Comparison of ENCODE assay signal across 10 mouse cellular contexts in the genomic region with DNA sequence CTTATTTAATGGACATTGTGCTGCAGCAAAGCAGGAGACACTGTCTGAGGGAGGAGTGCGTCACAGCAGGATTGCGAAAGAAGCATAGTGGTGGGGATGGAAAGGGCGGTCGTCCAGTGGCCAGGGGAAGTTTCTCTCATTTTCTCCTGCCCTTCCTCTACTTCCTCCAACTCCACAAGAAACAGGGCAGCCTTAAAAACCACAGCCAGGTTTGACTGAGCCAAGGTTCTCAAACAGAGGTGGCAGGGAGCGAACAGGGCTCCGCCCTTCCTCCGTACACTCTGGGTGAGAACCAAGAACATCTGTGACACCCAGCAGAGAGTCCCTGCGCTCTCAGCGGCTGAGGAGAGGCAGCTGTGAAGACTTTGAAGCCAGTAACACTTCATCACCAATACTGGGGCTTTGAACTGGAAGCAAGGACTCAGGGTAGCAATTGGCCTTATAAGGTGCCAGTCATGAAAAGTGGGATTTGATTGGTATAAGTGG. TPM values are rescaled to one million over a fixed set of nuclear protein-coding genes. Genes with fewer than 3 reads are reported as not detected.
DNase-seq lines count a peak whose midpoint lies in the region; ATAC-seq and TF ChIP-seq lines count a peak whose summit lies in the region.
"Had no signal": no experiment of that assay in that cellular context is flagged by ENCODE, and none has a peak within 500 bp of the region (broad histone marks: within the 10 kb centered on the region; RNA-seq: fewer than 3 reads in every experiment).

No protein-coding gene starts in this region.

- intact Hi-C loops in left cerebral cortex, adult 2 months (cut with DNase I): no loop called here

- no peak for ATAC-seq in heart, embryonic 12.5 days (ENCODE audit: insufficient number of reproducible peaks, low FRiP score)
- 0 out of 2 replicates have a peak, but pooled peaks have one; percentile 13 for ATAC-seq in liver, postnatal 0 days
- ATAC-seq in hindbrain, embryonic 11.5 days (ENCODE audit: low FRiP score): no peak
- ATAC-seq: Patski had no signal

- TF ChIP-seq POLR2A in kidney, adult 2 months (IDR thresholded peaks at IDR 0.05; ENCODE audit: low read depth, low read length): no peak
- no peak for TF ChIP-seq POLR2A in thymus, adult 2 months (IDR thresholded peaks at IDR 0.05; ENCODE audit: control insufficient read depth, extremely low read depth, insufficient read depth, low read length, poor library complexity)

- H3K9ac ChIP-seq in heart, embryonic 12.5 days: peak overlapping the region; percentile 20; the same call in 1 of the 2 replicates
- no peak overlapping the region for H3K9ac ChIP-seq in liver, postnatal 0 days (replicated peaks)
- H3K9ac ChIP-seq in hindbrain, embryonic 11.5 days (ENCODE audit: low read depth, low read length): no peak overlapping the region
- H3K9ac ChIP-seq: hindbrain, embryonic 15.5 days had no signal

- H3K4me1 ChIP-seq in kidney, adult 2 months (ENCODE audit: control insufficient read depth, insufficient read depth, low read length): no peaks in the 10 kb centered on the region
- peaks cover 22% of the 10 kb centered on the region for H3K4me1 ChIP-seq in heart, embryonic 12.5 days (replicated peaks)
- peaks cover 2% of the 10 kb centered on the region; the same call in 1 of the 2 replicates for H3K4me1 ChIP-seq in liver, postnatal 0 days (ENCODE audit: insufficient read depth)
- H3K4me1 ChIP-seq in thymus, adult 2 months (replicated peaks; ENCODE audit: control insufficient read depth, insufficient read depth, low read length): peaks cover 19% of the 10 kb centered on the region
- no peaks in the 10 kb centered on the region for H3K4me1 ChIP-seq in hindbrain, embryonic 11.5 days (replicated peaks; ENCODE audit: control insufficient read depth, insufficient read depth, low read length)
- H3K4me1 ChIP-seq: hindbrain, embryonic 15.5 days had no signal

- H3K27me3 ChIP-seq in kidney, adult 2 months (replicated peaks; ENCODE audit: control insufficient read depth, insufficient read depth, low read length): no peaks in the 10 kb centered on the region
- no peaks in the 10 kb centered on the region for H3K27me3 ChIP-seq in heart, embryonic 12.5 days (replicated peaks)
- H3K27me3 ChIP-seq in liver, postnatal 0 days (ENCODE audit: insufficient read depth, low read length): no peaks in the 10 kb centered on the region
- no peaks in the 10 kb centered on the region for H3K27me3 ChIP-seq in thymus, adult 2 months (ENCODE audit: control insufficient read depth, insufficient read depth, low read length)
- H3K27me3 ChIP-seq in hindbrain, embryonic 11.5 days (ENCODE audit: control insufficient read depth, insufficient read depth, low read length): no peaks in the 10 kb centered on the region
- H3K27me3 ChIP-seq: hindbrain, embryonic 15.5 days; Patski had no signal

- 51% methylated on average over 9 of the region's 9 CpGs for WGBS in kidney, adult 2 months
- WGBS in heart, embryonic 12.5 days: 38% methylated on average over 9 of the region's 9 CpGs
- 15% methylated on average over 9 of the region's 9 CpGs for WGBS in liver, postnatal 0 days (ENCODE audit: insufficient replicate concordance)
- WGBS in thymus, adult 2 months: 3% methylated on average over 9 of the region's 9 CpGs
- WGBS in hindbrain, embryonic 11.5 days: 61% methylated on average over 9 of the region's 9 CpGs

- no peak for TF ChIP-seq CTCF in kidney, adult 2 months (conservative IDR thresholded peaks at IDR 0.05; ENCODE audit: insufficient read depth, insufficient read length, low read depth, low read length)
- no peak for TF ChIP-seq CTCF in liver, postnatal 0 days (IDR thresholded peaks at IDR 0.05; ENCODE audit: low read depth)
- TF ChIP-seq CTCF in thymus, adult 2 months (IDR thresholded peaks at IDR 0.05; ENCODE audit: borderline replicate concordance, control insufficient read depth, extremely low read depth, insufficient read depth, low read length, poor library complexity): no peak
- TF ChIP-seq CTCF in left cerebral cortex, adult 2 months (IDR thresholded peaks at IDR 0.05): no peak

- H3K27ac ChIP-seq in kidney, adult 2 months (ENCODE audit: insufficient read depth, low read depth, low read length): no peak overlapping the region
- H3K27ac ChIP-seq in heart, embryonic 12.5 days (ENCODE audit: poor library complexity, severe bottlenecking): no peak overlapping the region
- H3K27ac ChIP-seq in liver, postnatal 0 days (ENCODE audit: low read depth): no peak overlapping the region
- peak overlapping the region; percentile 64; the same call in 1 of the 2 replicates for H3K27ac ChIP-seq in thymus, adult 2 months (ENCODE audit: control insufficient read depth, insufficient read depth, low read length)
- H3K27ac ChIP-seq in left cerebral cortex, adult 2 months: no peak overlapping the region
- no peak overlapping the region for H3K27ac ChIP-seq in hindbrain, embryonic 11.5 days (ENCODE audit: low read depth, low read length)
- H3K27ac ChIP-seq: hindbrain, embryonic 15.5 days had no signal

- TF ChIP-seq EP300 in liver, postnatal 0 days (IDR thresholded peaks at IDR 0.05; ENCODE audit: low read depth): no peak

- H3K9me3 ChIP-seq in heart, embryonic 12.5 days (replicated peaks): no peaks in the 10 kb centered on the region; the same call in 1 of the 2 replicates
- 0 out of 2 replicates have a peak, but pooled peaks cover 2% of the 10 kb centered on the region for H3K9me3 ChIP-seq in liver, postnatal 0 days (ENCODE audit: low read length)
- no peaks in the 10 kb centered on the region for H3K9me3 ChIP-seq in hindbrain, embryonic 11.5 days (ENCODE audit: control insufficient read depth, low read length)
- H3K9me3 ChIP-seq: hindbrain, embryonic 15.5 days had no signal

- H3K4me3 ChIP-seq in kidney, adult 2 months (ENCODE audit: insufficient read depth, low read depth, low read length): no peak overlapping the region
- H3K4me3 ChIP-seq in heart, embryonic 12.5 days: no peak overlapping the region
- H3K4me3 ChIP-seq in liver, postnatal 0 days (ENCODE audit: low read depth, low read length): no peak overlapping the region
- 0 out of 2 replicates have a peak overlapping the region, but pooled peaks have one; percentile 8 for H3K4me3 ChIP-seq in thymus, adult 2 months (ENCODE audit: control insufficient read depth, insufficient read depth, low read length)
- no peak overlapping the region for H3K4me3 ChIP-seq in left cerebral cortex, adult 2 months
- H3K4me3 ChIP-seq in hindbrain, embryonic 11.5 days (ENCODE audit: low read depth, low read length): no peak overlapping the region
- H3K4me3 ChIP-seq: hindbrain, embryonic 15.5 days had no signal

- no peaks in the 10 kb centered on the region for H3K36me3 ChIP-seq in kidney, adult 2 months (ENCODE audit: control insufficient read depth, insufficient read depth, low read length)
- H3K36me3 ChIP-seq in heart, embryonic 12.5 days: no peaks in the 10 kb centered on the region
- H3K36me3 ChIP-seq in liver, postnatal 0 days (replicated peaks; ENCODE audit: insufficient read depth, low read length): no peaks in the 10 kb centered on the region
- no peaks in the 10 kb centered on the region for H3K36me3 ChIP-seq in thymus, adult 2 months (ENCODE audit: control insufficient read depth, insufficient read depth, low read length)
- no peaks in the 10 kb centered on the region for H3K36me3 ChIP-seq in hindbrain, embryonic 11.5 days (ENCODE audit: control insufficient read depth, insufficient read depth, low read length)
- H3K36me3 ChIP-seq: hindbrain, embryonic 15.5 days had no signal

- peak; percentile 19 for DNase-seq in kidney, adult 2 months
- no peak for DNase-seq in kidney, adult 11 months
- DNase-seq in liver, postnatal 0 days: peak; percentile 50
- peak; percentile 63 for DNase-seq in thymus, adult 2 months
- no peak for DNase-seq in left cerebral cortex, adult 2 months (ENCODE audit: extremely low spot score in 1 of 2, low spot score in 2 of 2)
- DNase-seq in hindbrain, embryonic 11.5 days (ENCODE audit: low spot score): no peak
- no peak for DNase-seq in layer of hippocampus, postnatal 25 days (ENCODE audit: extremely low spot score in 1 of 2, low spot score in 1 of 2)

- peak overlapping the region; percentile 44 for H3K4me2 ChIP-seq in heart, embryonic 12.5 days
- H3K4me2 ChIP-seq in liver, postnatal 0 days (ENCODE audit: low read depth, low read length): peak overlapping the region; percentile 54
- no peak overlapping the region for H3K4me2 ChIP-seq in hindbrain, embryonic 11.5 days (replicated peaks; ENCODE audit: low read depth, low read length)
- H3K4me2 ChIP-seq: hindbrain, embryonic 15.5 days had no signal

RNA-seq across cellular contexts. Expression of a gene that starts 9.5 kb away (rescaled TPM):
- 0.06 and 0.15 TPM in 2 replicates for polyA plus RNA-seq in kidney, adult 2 months (2012; rRNA removed)
- polyA plus RNA-seq in heart, embryonic 12.5 days (2016; fragmentation: Nextera tagmentation; extraction: Ambion mirVana): 2.2 and 2.7 TPM in 2 replicates
- polyA plus RNA-seq in liver, postnatal 0 days (2015; fragmentation: Nextera tagmentation; extraction: Ambion mirVana): 0.06 and 0.09 TPM in 2 replicates
- 0.06 and 0.07 TPM in 2 replicates for polyA plus RNA-seq in thymus, adult 2 months (2012; rRNA removed)
- 1 to 10 TPM; 1.5 to 1.8 TPM for total RNA-seq in left cerebral cortex, adult 2 months (2021)
- polyA plus RNA-seq in hindbrain, embryonic 11.5 days (2014; fragmentation: Nextera tagmentation; extraction: Ambion mirVana): 4.7 and 5.4 TPM in 2 replicates
- 1 to 10 TPM; 1.6 to 2.2 TPM for total RNA-seq in layer of hippocampus, postnatal 25 days (2021)

Comparison
In these comparisons a context has a peak if more than half of its experiments do, and no peak if none do; other contexts are left out.
1. DNase-seq: peak in kidney, adult 2 months (single experiment), liver, postnatal 0 days (single experiment) and thymus, adult 2 months (single experiment); none in kidney, adult 11 months (single experiment), left cerebral cortex, adult 2 months (0 of 2), hindbrain, embryonic 11.5 days (single experiment) and layer of hippocampus, postnatal 25 days (0 of 2).